Mouse (Mus musculus): Measurements from ENCODE around the gene Gpr25. TPM values are rescaled to one million over a fixed set of nuclear protein-coding genes. Genes with fewer than 3 reads are reported as not detected.

Gpr25 gene
- total RNA-seq, 2 experiments from 2014 or later: 10.4 to 13.2 TPM

- peak; percentile 57 to 64 for DNase-seq (ENCODE audit: low spot score in 2 of 2)
Observed at GRCm38 (mm10) chr1:136233892-136234594, 26.6 kb downstream of the Gpr25 start, which contains the start of gene Inava. Gene Inava (minus strand): TSS chr1:136234264.

- no peak for DNase-seq (ENCODE audit: low spot score in 2 of 2)
Observed at GRCm38 (mm10) chr1:136232986-136233790, 27.5 kb downstream of the Gpr25 start.

DNA sequence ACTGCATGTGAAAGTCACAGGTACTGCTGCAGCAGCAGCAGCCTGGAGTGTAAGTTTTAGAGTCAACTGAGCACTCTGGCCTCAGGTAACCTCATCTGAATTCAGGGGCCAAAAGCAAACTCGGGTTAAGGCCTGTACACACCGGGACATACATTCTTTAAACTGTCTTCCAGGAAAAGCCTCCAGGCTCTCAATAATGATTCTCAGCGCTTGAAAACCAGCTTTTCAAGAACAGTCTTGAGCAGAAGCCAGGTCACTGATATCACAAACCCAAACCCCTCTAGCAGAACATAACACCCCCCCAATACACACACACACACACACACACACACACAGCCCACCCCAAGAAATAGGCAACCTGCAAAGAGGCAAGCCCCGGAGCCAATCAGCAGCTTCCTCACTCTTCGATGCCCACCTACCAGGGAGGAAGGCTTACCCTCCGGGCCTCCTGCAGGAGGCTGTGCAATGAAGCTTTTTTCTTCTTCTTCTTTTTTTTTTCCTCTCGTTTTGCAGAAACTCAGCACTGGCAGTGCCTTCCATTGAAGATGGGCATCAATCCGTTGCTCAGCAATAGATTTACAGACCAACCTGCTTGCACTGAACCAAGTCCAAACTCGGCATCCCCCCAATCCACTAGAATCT lies 28.3 kb downstream of the Gpr25 start:
- no peak for DNase-seq (ENCODE audit: low spot score in 2 of 2)

- no peak for DNase-seq (ENCODE audit: low spot score in 2 of 2)
Observed at GRCm38 (mm10) chr1:136231596-136231995, 29.1 kb downstream of the Gpr25 start.

DNA sequence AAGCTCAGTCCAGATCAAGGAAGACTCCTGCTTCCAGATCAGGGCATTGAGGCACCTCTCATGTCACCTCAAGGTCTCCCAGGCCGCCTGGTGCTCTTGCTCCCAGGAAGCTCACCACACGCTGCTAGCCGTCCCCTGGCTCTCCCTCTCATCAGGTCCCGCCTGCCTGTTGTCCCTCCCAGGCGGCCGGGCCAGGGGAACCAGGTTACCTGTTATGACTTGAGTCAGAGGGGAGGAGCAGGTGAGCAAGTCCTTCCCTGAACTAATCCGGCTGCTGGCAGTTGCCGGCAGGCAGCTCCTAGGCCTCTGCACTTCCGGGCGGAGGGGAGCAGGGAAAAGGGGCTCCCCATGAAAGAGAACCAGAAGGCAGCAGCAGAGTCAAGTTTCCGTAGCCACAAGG lies 30.5 kb downstream of the Gpr25 start:
- no peak for DNase-seq (ENCODE audit: low spot score in 2 of 2)

GRCm38 (mm10) chr1:136229040-136229373 lies 31.7 kb downstream of the Gpr25 start:
- no peak for DNase-seq (ENCODE audit: low spot score in 2 of 2)

- no peak for DNase-seq (ENCODE audit: low spot score in 2 of 2)
Observed at GRCm38 (mm10) chr1:136228328-136229039, 32.2 kb downstream of the Gpr25 start.

GRCm38 (mm10) chr1:136227870-136228269 lies 32.8 kb downstream of the Gpr25 start:
- DNase-seq (ENCODE audit: low spot score in 2 of 2): no peak

- no peak for DNase-seq (ENCODE audit: low spot score in 2 of 2)
Observed at GRCm38 (mm10) chr1:136226626-136227025, 34.0 kb downstream of the Gpr25 start.

GRCm38 (mm10) chr1:136225846-136226245 lies 34.8 kb downstream of the Gpr25 start:
- no peak for DNase-seq (ENCODE audit: low spot score in 2 of 2)

- DNase-seq (ENCODE audit: low spot score in 2 of 2): no peak
Observed at GRCm38 (mm10) chr1:136223758-136224342, 36.8 kb downstream of the Gpr25 start.

DNA sequence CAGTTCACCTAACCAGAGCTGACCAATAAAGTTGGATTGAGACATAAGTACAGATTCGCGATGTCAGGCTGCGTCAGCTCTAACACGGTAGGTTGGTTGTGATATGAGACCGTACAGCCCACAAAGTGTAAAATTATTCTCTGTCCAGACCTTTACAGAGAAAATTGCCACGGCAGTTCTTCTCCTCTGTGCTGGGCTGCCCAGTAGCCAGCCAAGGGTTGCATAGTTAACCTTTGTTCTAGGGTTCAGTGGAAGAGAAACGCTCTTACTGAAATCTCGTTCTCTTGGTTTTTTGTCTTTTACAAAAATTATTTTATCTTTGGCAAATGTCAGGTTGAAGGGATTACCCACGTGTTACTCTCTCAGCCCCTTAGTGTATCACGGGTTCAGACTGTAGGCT lies 38.3 kb downstream of the Gpr25 start:
- DNase-seq (ENCODE audit: low spot score in 2 of 2): no peak

DNA sequence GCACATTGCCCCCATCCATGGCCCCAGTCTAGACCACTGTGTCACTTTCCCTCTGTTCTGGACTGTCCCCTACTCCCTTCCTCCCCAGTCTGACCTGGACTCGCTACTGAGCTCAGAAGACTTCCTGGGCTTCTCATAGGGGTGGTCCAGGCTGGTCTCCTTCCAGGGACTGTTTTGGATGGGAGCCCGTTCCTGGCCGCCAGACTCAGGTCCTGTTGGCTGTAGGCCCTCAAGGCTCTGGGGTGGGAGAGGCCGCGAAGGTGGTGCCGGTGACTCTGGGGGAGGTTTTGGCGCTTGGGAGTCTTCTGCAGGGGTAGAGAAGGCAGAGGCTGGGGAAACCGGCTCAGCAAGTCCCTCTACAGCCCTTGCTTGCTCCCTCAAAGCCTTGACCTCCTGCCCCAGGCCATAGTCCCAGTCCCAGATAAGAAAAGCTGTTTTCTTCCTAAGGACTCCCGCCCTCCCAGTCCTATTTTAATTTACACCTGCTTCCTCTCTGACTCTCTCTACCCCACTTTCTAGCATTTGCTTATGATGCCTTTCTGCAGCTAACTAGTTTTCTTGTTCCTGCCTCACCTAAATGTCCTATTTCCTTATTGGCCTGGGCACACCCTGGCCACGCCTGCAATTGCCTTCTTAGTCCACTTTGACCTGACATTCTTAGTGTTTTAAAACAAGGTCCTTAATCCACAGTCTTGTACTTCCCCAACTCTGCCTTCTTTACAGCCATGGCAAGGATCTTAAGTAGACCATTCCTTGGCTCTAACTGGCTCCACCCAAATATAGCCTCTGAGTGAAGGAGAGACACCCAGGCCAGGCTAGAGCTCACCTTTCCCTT lies 40.4 kb downstream of the Gpr25 start:
- DNase-seq (ENCODE audit: low spot score in 2 of 2): no peak

- DNase-seq (ENCODE audit: low spot score in 2 of 2): no peak
Observed at GRCm38 (mm10) chr1:136214304-136214703, 46.4 kb downstream of the Gpr25 start.

GRCm38 (mm10) chr1:136212803-136213202 lies 47.9 kb downstream of the Gpr25 start, which contains the start of gene Mroh3:
Gene Mroh3 (minus strand): TSS chr1:136212828.
- DNase-seq (ENCODE audit: low spot score in 2 of 2): peak; percentile 59 to 68

Other genes starting within 250 kb of the Gpr25 start
- under 1 TPM in 1 of 2 experiments, not detected in 1; 0.71 TPM for gene Ascl5, start 210.1 kb downstream of the Gpr25 start, total RNA-seq (2021)
- 1 to 10 TPM in 1 of 2 experiments, under 1 TPM in 1; 0.80 to 1.3 TPM for gene Cacna1s, start 208.1 kb downstream of the Gpr25 start, total RNA-seq (2021)
- gene Kif21b, start 129.5 kb downstream of the Gpr25 start, total RNA-seq (2021): 100 to 1,000 TPM; 182 to 199 TPM
- 1 to 10 TPM; 2.2 to 2.3 TPM for gene Mroh3, start 48.0 kb downstream of the Gpr25 start, total RNA-seq (2021)
- 1 to 10 TPM; 7.6 TPM for gene Inava, start 26.6 kb downstream of the Gpr25 start, total RNA-seq (2021)
- 100 to 1,000 TPM; 149 to 165 TPM for gene Camsap2, start 85.2 kb upstream of the Gpr25 start, total RNA-seq (2021)
- gene Ddx59, start 154.4 kb upstream of the Gpr25 start, total RNA-seq (2021): 10 to 100 TPM; 10.2 to 10.9 TPM
- gene Kif14, start 205.5 kb upstream of the Gpr25 start, total RNA-seq (2021): 1 to 10 TPM; 1.4 to 1.6 TPM